Mouse (Mus musculus): ENCODE results near the gene Hdac11. TPM values are rescaled to one million over a fixed set of nuclear protein-coding genes. Genes with fewer than 3 reads are reported as not detected.
"Not testable (repeated sequence)": the region's sequence is repeated elsewhere in the genome, so short reads cannot be mapped to it uniquely, and the experiment has no call there.

Gene Hdac11
- total RNA-seq, 2 experiments from 2014 or later, result 13.0 to 15.1 TPM

DNA sequence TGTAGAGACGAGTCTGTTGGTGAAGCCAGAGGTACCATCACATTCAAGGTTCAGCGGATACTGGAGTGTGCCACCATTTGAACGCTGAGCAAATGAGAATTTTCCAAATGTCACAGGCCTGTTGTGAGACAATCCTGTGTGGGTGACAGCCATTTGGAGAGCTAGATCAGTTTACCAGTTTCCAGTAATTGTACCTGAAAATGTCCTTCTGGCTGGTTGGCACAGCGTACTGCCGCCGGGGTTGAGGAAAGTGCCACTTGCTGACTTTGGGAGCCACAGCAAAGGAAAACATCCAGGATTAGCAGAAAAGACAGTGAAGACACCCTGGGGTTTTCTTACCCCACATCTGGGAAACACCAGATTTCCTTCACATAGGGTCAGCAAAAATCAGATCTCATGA is 33.5 kb downstream of the Hdac11 start:
- DNase-seq (ENCODE audit: low spot score), result no peak
- intact Hi-C loops (cut with DNase I), result no loop called here

DNA sequence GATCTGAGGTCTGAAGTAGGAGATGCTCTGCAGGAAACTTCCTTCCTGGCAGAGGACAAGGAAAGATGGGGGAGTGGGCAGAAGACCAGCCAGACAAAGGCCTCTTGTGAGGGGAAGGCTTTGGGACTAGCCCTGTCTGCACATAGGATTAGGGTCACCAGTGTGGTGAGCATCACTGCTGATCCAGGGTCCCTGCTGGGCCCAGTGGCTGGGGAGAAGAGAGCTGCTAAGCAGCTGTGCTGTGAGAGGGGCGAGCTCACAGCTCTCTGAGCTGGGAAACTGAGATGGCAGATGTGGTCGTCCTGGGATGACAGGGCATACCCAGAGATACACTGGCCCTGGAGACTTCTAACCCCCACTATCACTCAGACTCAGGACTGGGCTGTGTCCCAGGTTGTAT is 35.0 kb downstream of the Hdac11 start:
- intact Hi-C loops (cut with DNase I), result no loop called here

DNA sequence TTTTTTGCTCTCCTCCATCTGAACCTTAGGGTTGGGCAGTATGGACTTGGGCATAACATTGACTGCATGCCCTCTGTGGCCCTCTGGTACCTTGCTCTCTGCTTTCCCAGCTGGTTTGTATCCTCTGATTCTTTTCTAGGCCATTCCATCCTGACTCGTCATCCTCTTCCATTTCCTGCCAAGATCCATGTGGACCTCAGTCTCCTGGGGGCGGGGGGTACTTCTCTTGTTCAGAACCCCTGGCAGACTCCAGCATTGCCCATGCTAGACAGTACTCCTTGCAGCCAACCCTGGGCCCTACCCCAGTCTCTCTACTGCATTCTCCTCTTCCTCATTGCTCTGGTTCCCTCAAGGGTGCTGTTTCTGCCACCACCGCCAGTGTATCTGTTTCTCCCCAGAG is 36.0 kb downstream of the Hdac11 start:
- DNase-seq (ENCODE audit: low spot score), result no peak
- intact Hi-C loops (cut with DNase I), result no loop called here

More for the DNA sequence above, 35.0 kb downstream of the Hdac11 start:
- DNase-seq (ENCODE audit: low spot score), result no peak

DNA sequence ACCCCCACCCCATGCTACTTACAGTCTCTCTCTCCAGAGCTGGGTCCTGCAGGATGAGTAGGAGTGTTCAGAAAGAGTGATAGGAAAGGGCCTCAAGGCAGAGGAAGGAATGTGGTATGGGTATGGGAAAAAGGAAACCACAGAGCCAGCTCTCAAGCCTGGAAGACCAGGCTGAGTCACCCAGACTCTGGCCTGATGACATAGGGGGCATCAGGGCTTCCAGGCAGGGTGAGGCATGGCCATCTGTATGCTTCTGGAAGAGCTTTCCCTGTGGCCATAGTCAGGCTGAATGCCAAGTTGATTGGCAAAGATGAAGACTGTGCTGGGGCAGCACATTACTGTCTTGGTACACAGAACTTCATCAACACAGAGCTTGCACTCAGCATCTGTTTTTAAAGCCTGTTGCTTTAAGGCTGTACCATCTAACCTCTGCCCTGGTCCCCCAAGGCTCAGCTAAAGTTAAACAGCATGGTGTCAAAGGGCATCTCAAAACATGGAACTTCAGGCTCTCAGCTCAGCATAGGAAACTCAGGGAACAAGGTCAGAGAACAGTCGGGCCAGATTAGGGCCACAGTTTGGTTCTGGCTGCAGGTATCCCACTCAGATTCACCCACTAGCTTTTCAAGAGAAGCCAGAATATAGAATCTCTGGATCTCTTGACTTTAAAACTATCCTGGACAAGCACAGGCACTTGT is 36.5 kb downstream of the Hdac11 start:
- intact Hi-C loops (cut with DNase I), result no loop called here

DNA sequence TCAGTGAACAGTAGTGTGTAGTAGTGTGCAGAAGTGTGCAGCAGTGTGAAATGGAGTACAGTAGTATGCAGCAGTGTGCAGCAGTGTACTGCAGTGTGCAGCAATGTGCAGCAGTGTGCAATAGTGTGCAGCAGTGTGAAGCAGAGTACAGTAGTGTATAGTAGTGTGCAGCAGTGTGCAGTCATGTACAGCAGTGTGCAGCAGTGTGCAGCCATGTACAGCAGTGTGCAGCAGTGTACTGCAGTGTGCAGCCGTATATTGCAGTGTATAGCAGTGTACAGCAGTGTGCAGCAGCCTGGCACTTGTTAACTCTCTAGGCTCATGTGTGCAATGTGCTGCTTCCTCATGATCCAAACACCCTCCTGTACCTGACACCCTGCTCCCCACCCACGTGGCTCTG is 42.0 kb downstream of the Hdac11 start:
- intact Hi-C loops (cut with DNase I), result no loop called here
- no peak for DNase-seq (ENCODE audit: low spot score)

More for the DNA sequence above, 36.5 kb downstream of the Hdac11 start:
- no peak for DNase-seq (ENCODE audit: low spot score)

DNA sequence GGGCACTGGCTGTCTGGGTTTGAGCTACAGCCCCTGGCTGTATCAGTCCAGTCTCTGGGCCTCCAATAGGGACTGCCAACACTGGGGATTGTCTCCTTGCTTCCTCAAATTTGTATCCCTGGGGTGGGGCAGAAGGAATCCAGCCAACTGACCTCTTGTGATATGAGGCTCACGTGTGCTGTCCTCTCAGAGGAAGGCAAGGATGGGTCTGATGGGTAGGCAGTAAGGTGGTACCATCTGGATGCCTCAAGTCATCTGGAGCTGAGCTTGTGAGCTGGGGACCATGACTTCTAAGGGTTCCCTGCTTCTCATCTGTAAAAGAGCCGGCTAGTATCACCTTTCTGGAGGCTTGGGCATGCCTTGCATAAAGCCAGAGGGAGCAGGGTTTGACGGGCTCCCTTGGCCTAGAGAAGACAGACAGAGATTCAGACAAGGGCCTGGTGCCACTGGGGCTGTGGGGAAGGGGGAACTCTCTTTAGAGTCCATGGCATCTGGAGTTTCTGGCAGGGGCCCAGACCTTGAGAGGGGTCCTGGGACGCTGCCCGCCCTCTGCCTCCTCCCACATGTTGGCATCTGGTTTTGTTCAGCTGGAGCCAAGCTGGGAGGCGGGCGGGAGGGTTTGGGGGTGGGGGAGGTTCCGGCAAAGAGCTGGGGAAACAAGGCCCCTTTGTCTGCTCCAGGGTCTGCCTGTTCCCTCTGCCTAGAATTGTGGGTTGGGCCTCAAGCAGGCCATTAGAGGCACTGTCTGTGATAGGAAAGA is 44.1 kb downstream of the Hdac11 start:
- intact Hi-C loops (cut with DNase I), result no loop called here
- DNase-seq (ENCODE audit: low spot score), result no peak

DNA sequence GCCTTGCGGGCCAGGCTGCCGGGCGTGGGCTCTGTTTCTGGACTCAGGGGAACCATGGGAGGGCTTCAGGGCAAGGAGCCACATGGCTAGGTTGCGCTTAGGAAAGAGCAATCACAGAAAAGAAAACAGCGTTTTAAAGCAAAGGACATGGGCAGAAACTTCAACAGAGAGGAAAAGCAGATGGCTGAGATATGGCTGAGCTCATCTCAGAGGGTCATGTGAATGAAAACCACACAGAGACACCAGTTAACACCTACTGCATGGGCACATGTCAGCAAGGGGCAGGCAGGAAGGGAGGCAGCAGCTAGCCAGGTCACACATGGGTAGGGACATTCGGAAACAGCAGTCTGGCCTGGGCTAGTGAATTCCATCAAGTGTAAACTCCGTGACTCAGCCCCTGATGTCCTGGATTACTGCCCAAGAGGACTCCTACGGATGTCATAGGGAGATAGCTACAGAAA is 45.4 kb downstream of the Hdac11 start:
- intact Hi-C loops (cut with DNase I), result no loop called here
- DNase-seq (ENCODE audit: low spot score), result peak; percentile 58

DNA sequence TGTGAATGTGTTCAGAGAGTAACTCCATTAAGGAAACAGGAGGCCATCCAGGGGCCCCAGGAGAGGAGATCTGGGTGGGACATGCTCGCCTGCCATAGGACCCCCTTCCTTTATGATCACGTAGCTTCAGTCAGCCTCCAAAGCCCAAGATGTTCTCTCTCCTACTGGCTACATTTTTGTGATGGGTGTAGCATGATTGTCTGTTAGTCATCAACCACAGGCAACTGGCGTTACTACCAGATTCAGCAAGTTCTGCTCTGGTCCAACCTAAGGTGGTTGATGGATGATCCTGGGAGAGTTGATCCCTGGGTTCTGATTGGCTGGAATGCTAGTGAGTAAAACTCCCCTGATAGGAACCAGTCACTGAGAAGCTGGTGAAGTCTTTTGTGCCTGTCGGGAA is 46.1 kb downstream of the Hdac11 start:
- intact Hi-C loops (cut with DNase I), result no loop called here
- no peak for DNase-seq (ENCODE audit: low spot score)

DNA sequence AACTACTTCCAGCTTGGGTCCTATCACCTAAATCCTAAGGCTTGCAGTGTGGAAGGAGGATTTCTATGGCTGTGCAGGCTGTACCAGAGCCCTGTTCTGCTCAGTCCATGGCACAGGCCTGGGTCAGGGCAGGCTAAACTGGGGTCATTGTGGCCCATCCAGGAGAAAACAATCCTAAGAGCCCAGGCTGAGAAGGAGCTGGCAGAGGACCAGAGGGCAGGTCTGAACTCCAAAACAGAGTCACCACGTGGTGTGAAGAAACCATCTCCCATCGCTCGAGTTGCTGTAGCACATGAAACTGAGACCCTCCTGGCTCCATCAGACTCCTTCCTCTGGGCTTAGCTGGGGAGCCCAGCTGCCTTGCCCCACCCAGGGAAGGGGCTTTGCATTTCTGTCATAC is 48.9 kb downstream of the Hdac11 start:
- DNase-seq (ENCODE audit: low spot score), result no peak
- intact Hi-C loops (cut with DNase I), result no loop called here

DNA sequence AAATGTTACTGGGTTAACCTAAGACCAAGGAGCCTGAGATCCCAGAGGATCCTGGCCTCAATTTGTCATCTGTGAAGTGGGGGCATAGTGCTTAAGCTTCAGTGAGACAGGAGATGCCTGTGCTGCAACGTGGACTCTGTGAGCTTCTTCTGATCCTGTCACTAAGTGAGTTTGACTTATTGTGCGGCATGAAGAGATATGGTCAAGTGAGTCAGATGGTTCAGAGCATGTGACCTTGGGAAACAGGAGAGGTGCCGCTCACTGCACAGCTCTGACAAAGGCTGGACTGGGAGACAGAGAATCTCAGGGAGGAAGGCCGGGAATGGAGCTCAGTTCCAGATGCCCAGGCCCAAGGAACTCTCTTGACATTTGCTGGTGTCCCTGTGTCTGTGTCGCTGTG is 49.3 kb downstream of the Hdac11 start:
- no peak for DNase-seq (ENCODE audit: low spot score)
- intact Hi-C loops (cut with DNase I), result no loop called here

DNA sequence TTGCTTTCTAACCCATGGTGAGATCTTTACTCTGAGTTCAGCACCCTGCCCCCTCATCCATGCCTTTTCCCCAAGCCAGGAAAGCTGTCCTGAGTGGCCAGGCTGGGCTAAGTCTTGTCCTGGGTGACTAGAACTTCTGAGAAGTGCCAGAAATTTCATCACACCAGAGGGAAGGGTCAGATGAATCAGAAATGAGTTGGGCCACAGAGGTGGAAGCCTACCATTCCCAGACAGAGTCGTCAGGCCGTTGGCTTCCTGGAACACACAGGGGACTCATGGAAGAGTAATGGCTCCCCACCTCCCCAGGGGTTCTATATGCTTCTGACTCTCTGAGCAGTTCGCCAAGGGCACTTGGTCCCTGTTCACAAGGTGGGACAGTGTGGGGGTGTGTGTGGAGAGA is 51.0 kb downstream of the Hdac11 start:
- DNase-seq (ENCODE audit: low spot score), result no peak
- intact Hi-C loops (cut with DNase I), result no loop called here

DNA sequence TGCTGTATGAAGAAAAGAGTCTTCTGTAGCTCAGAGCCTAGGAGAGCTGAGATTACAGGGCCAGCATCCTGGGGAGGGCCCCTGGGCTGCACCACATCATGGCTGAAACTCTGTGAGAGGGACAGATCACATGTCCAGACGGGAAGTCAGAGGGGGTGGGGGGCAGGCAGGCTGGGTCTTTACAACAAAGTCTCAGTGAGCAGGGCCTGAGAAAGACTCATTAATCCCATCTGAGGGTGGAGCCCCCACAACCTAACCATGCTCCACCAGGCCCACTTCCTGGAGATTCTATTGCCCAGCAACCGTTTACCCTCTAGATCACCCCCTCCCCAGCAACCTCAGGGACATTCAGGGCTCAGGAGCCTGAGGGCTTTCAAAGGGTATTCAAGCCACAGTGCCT is 53.3 kb downstream of the Hdac11 start:
- no peak for DNase-seq (ENCODE audit: low spot score)
- intact Hi-C loops (cut with DNase I), result no loop called here

DNA sequence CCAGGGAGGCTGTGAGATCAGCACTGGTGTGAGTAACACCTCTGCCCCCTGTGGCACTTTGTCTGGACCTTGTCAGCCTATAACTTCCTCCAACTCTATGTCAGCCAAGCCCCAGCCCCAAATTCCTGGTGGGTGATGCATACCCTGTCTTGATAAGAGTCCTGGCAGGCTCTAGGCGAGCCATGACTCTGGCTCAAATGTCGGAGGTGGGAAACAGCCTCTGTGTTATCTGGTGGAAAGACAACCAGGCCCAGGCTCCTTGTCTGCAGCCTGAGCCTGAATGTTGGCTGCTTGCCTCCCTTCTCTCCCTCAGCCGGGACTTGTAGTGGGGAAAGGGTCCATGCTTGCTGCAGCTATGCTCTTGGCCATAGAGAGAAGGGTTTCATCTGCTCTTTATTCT is 54.4 kb downstream of the Hdac11 start:
- intact Hi-C loops (cut with DNase I), result no loop called here
- DNase-seq (ENCODE audit: low spot score), result no peak

DNA sequence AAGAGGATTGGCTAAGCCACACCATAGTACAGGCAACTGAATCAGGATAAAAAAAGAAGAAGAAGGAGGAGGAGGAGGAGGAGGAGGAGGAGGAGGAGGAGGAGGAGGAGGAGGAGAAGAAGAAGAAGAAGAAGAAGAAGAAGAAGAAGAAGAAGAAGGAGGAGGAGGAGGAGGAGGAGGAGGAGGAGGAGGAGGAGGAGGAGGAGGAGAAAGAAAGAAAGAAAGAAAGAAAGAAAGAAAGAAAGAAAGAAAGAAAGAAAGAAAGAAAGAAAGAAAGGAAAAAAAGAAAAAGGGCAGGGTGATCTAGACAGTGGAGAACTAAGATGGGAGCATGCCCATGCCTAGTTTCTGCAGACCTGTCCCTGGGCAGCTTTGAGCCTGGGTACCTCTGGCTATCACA is 55.7 kb downstream of the Hdac11 start, which contains the start of gene Fbln2:
Gene Fbln2 (plus strand): TSS at position 301 of the 400 bp plus-strand sequence.
- DNase-seq (ENCODE audit: low spot score); intact Hi-C loops (cut with DNase I): not testable (repeated sequence)

DNA sequence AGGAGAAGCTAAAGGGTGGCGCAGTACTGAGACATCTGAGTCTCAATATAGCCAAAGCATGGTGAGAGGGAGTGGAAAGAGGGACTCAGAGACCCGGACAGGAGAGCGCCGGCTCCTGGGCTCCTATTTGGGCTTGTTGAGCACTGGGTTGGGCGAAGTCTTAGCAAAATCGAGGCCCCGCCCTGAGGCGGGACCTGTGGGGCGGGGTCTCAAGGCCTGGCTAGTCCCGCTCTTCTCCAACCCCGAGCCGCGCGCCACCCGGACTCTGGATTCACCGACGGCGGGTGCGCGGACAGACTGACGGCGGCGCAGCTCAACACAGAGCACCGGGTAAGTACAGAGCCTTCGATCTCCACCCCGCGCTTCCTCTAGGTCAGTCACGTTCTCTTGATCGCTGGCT is 56.1 kb downstream of the Hdac11 start:
- intact Hi-C loops (cut with DNase I), result no loop called here
- peak; percentile 76 for DNase-seq (ENCODE audit: low spot score)

DNA sequence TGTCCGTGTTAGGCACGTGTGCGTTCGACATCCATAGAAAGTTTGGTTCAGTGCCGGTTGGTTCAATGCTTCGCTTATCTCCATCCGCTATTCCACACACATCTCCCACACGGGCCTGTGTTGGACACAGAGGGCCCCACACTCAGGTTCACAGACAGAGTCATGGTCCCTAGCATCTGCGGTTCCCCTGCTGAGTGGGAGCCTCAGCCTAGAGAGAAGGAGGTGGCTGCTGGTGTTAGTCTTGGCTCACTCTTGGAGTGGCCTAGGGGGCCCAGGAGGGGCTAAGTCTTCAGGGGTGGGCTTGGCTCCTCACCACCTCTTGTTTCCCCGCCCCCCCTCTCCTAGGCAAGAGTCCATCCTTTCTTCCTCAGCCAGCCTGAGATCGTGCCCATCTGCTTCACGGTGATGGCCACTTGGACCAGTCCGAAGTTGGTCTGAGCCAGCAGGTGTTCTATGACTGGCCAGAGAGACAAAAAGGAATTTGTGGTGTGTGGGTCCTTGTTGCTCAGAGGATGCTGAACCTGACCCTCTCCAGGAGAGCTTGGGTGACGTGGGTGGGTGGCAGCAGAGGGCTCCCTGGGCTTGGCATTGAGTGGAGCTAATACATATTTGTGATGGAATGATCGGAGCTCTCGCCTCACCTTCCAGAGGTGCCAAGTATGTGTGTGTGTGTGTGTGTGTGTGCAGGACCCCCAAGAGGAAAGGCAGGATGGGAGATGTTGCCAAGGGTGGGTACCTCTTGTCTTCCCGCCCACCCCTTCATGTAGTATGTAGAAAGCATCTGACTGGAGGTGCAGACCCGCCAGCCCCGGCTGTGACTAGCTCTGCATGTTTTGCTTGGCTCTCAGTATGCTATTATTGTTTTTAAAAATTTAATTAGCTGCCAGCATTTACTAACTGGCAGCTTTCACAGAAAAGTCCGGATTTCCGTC is 57.1 kb downstream of the Hdac11 start:
- no peak for DNase-seq (ENCODE audit: low spot score)
- intact Hi-C loops (cut with DNase I), result no loop called here

DNA sequence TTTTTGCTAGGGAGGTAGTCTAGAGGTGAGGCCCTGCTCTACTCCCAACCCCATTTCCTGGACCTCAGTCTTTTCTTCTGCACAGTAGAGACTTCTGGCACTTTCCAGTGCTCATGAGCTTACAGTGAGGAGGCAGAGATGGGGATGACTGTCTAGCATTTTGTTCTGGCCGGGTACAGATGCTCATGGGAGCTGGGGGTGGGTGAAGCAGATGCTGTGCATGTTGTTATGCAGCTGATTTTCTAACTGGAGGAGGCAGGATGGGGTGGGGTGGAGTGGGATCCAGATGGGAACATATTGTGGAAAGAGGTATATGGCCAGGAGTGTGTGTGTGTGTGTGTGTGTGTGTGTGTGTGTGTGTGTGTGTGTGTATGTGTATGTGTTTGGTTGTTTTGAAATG is 59.0 kb downstream of the Hdac11 start:
- intact Hi-C loops (cut with DNase I), result loop anchor here (5.0 kb wide), 1 partner anchor 33 kb away; no protein-coding TSS in a partner anchor
- no peak for DNase-seq (ENCODE audit: low spot score)

DNA sequence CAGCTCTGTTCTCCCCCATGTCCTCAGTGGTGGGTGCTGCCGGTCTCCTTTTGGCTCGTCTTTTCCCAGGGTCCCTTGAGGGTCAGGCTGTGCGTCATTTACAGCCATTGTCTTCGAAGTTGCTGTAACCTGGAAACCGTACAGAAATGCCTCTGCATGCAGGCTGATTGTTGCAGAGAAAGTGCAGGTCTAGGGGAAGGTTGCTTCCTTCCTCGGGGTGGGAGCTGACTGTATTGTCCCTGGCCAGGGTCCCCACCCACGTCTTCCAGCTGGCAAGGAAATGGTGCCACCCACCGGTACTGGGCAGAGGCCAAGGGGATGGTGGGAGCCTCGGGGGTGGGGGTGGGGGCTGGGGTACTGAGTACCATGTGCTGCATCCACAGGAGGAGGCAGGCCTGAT is 62.0 kb downstream of the Hdac11 start:
- intact Hi-C loops (cut with DNase I), result loop anchor here (5.0 kb wide), 1 partner anchor 36 kb away; no protein-coding TSS in a partner anchor
- peak; percentile 42 for DNase-seq (ENCODE audit: low spot score)

DNA sequence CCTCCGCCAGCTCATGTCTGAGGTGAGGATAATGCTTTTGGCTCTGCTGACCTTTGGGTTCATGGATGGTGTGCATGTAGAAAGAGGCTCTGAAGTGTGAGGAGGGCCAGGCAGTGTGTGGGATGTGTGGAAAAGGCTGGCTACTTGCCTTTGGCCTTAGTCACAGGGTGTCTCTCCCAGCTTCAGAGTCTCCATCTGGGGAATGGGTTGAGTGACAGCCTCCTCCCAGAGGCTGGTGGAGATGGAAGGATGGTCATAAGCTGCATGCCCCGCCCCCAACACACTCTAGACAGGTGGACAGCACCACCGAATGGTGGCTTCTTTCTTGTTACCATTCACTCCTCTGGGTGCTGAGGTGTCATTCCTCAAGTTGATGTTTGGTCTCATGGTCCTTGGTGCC is 62.4 kb downstream of the Hdac11 start:
- intact Hi-C loops (cut with DNase I), result loop anchor here (5.0 kb wide), 1 partner anchor 37 kb away; no protein-coding TSS in a partner anchor

DNA sequence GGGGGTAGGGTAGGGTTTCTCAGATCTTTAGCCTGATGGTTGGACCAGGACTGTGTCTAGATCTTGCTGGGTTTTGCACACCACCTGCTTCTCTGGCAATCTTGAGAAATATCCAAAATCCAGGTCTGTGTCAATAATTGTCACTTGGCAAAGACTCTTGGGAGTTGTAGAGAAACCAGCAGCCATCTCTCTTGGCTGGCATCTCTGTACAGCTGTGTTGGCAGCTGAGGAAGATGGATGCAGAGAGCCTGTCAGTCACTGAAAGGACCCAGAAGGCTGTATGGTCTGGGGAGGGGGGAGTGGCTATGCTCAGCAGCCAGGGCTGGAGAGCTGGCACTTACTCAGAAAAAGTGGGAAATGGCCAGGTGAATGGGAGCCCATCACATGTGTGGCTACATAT is 63.6 kb downstream of the Hdac11 start:
- no peak for DNase-seq (ENCODE audit: low spot score)
- intact Hi-C loops (cut with DNase I), result no loop called here

More for the DNA sequence above, 62.4 kb downstream of the Hdac11 start:
- no peak for DNase-seq (ENCODE audit: low spot score)
